Mouse (Mus musculus) forebrain, postnatal 0 days (tissue): ENCODE results near the gene Slc17a5. TPM values are rescaled to one million over a fixed set of nuclear protein-coding genes. Genes with fewer than 3 reads are reported as not detected.

ENCODE experiments used
- ATAC-seq: fragments of 200-750 bp; cut with Nextera tagmentation; 2 replicates; pipeline ENCODE4 v1.8.0; 2017; ENCODE audit warnings: mild to moderate bottlenecking, moderate library complexity
- DNase-seq: peaks from one replicate; pipeline ENCODE4 v3.0.0-alpha.2; 2015
- H3K27ac ChIP-seq: fragments of 300-500 bp; sonication (generic); 2 replicates; pipeline ENCODE4 v1.5.1; 2014; ENCODE audit warnings: low read depth, mild to moderate bottlenecking, antibody characterized with exemption, low read length, moderate library complexity, mixed read lengths
- H3K27me3 ChIP-seq: fragments of 300-500 bp; sonication (generic); 2 replicates; pipeline ENCODE4 v1.6.1; 2014; ENCODE audit warnings: mild to moderate bottlenecking, low read length, mixed read lengths; ENCODE audit not compliant: insufficient read depth
- H3K36me3 ChIP-seq: fragments of 300-500 bp; sonication (generic); 2 replicates; pipeline ENCODE4 v1.6.1; 2014; ENCODE audit warnings: mild to moderate bottlenecking, moderate library complexity; ENCODE audit not compliant: insufficient read depth
- H3K4me1 ChIP-seq: fragments of 300-500 bp; sonication (generic); 2 replicates; pipeline ENCODE4 v1.6.1; 2014; ENCODE audit warnings: antibody characterized with exemption; ENCODE audit not compliant: insufficient read depth
- H3K4me2 ChIP-seq: fragments of 300-500 bp; sonication (generic); 2 replicates; pipeline ENCODE4 v1.6.1; 2014; ENCODE audit warnings: low read depth, mild to moderate bottlenecking, moderate library complexity
- H3K4me3 ChIP-seq: fragments of 300-500 bp; sonication (generic); 2 replicates; pipeline ENCODE4 v1.5.1; 2014; ENCODE audit warnings: low read depth, low read length, mixed read lengths
- H3K9ac ChIP-seq: fragments of 300-500 bp; sonication (generic); 2 replicates; pipeline ENCODE4 v1.6.1; 2014; ENCODE audit warnings: mild to moderate bottlenecking
- H3K9me3 ChIP-seq: fragments of 300-500 bp; sonication (generic); 2 replicates; pipeline ENCODE4 v1.6.1; 2016; ENCODE audit warnings: low read length
- CTCF ChIP-seq: sonication (generic); IDR thresholded peaks from 2 replicates; pipeline ENCODE4 v1.5.1; 2016; ENCODE audit warnings: antibody characterized with exemption, control low read depth, low read depth
- WGBS: fragments of 180-500 bp; shearing (Covaris S2); extraction: QIAGEN DNeasy Blood & Tissue Kit; methylation state at CpG from one replicate; pipeline ENCODE4 v1.1.7; 2014; 5-methylcytosine and 5-hydroxymethylcytosine counted together
- polyA plus RNA-seq: library from polyadenylated mRNA; unstranded; fragments of >200 nt; fragmentation: Nextera tagmentation; extraction: Ambion mirVana; gene quantifications from 2 replicates; pipeline ENCODE4 v1.2.1, GENCODE M21; 2015
- total RNA-seq: library from RNA; depleted of rRNA; stranded (reverse); fragments of >200 nt; gene quantifications from 2 replicates; pipeline ENCODE4 v1.2.3, GENCODE M21; 2014

Gene Slc17a5
- total and polyA plus RNA-seq, 2 experiments from 2014 or later, result 11.1 to 16.1 TPM

GRCm38 (mm10) chr9:78558586-78559214, 29.1 kb downstream of the Slc17a5 start:
- no peaks in the 10 kb centered on the region for H3K27me3 ChIP-seq
- H3K9me3 ChIP-seq, result no peaks in the 10 kb centered on the region
- no peak for ATAC-seq
- no peak for DNase-seq
- no peak overlapping the region for H3K27ac ChIP-seq
- H3K4me3 ChIP-seq, result no peak overlapping the region
- H3K4me1 ChIP-seq, result no peaks in the 10 kb centered on the region
- no peak overlapping the region for H3K9ac ChIP-seq
- WGBS, result 81% methylated on average over 8 of the region's 8 CpGs
- no peak overlapping the region for H3K4me2 ChIP-seq
- H3K36me3 ChIP-seq, result peaks cover 17% of the 10 kb centered on the region
- TF ChIP-seq CTCF, result no peak

DNA sequence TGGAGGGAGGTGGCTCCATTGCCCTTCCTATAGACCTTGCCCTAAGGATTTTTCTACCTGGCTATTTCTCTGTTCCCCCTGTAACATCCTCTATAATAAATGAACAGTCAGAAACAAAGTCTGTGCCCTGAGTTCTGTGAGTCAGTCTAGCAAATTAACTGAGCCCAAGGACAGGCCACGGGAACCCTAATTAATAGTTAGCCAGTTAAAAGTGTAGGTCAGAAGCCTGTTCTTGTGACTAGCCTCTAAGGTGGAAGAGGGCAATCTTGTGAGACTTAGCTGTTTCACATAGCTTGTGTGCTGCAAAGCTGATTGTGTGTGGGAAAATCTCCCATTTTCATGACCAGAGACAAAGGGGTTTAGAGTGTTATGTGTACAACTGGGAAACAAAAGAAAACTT, 30.8 kb downstream of the Slc17a5 start:
- Histone ChIP-seq H3K4me3 (no peak overlapping the region), H3K9ac (no peak overlapping the region), H3K4me2 (no peak overlapping the region), H3K27ac (no peak overlapping the region), H3K4me1 (no peaks in the 10 kb centered on the region), H3K27me3 (no peaks in the 10 kb centered on the region), H3K9me3 (no peaks in the 10 kb centered on the region), H3K36me3 (peaks cover 17% of the 10 kb centered on the region)
- DNase-seq (no peak), ATAC-seq (no peak)
- TF ChIP-seq CTCF, result no peak
- WGBS, result 89% methylated on average over 1 of the region's 1 CpGs

GRCm38 (mm10) chr9:78552984-78553383, 34.9 kb downstream of the Slc17a5 start:
- no peak overlapping the region for H3K4me2 ChIP-seq
- 48% methylated on average over 12 of the region's 12 CpGs for WGBS
- no peak overlapping the region for H3K27ac ChIP-seq
- H3K27me3 ChIP-seq, result no peaks in the 10 kb centered on the region
- DNase-seq (peak; percentile 88), ATAC-seq (peak; percentile 59)
- H3K9ac ChIP-seq, result no peak overlapping the region
- no peaks in the 10 kb centered on the region for H3K9me3 ChIP-seq
- peak; percentile 87 for TF ChIP-seq CTCF
- peaks cover 14% of the 10 kb centered on the region for H3K36me3 ChIP-seq
- H3K4me3 ChIP-seq, result no peak overlapping the region
- H3K4me1 ChIP-seq, result no peaks in the 10 kb centered on the region

DNA sequence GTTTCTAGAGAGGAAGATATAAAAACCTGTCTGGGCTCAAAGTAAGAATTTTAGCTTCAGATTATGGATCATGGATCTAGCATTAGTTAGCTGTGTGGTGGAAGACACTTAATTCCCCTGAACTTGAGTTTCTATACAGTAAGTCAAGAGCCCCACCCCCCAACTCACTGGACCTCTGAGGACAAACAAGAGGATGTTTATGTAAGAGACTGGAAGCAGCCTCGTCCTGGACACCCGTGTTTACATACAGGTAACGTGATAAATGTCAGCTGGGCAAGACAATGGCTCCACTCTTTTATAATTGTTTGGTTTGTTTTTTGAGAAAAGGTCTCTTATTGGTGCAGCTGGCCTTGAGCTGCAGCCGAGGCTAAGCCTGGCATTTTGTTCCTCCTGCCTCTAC, 36.1 kb downstream of the Slc17a5 start:
- Histone ChIP-seq H3K4me3 (no peak overlapping the region), H3K27ac (no peak overlapping the region), H3K27me3 (no peaks in the 10 kb centered on the region), H3K36me3 (peaks cover 3% of the 10 kb centered on the region), H3K4me2 (no peak overlapping the region), H3K4me1 (no peaks in the 10 kb centered on the region), H3K9ac (no peak overlapping the region), H3K9me3 (no peaks in the 10 kb centered on the region)
- DNase-seq (no peak), ATAC-seq (no peak)
- TF ChIP-seq CTCF, result no peak
- 83% methylated on average over 4 of the region's 4 CpGs for WGBS

DNA sequence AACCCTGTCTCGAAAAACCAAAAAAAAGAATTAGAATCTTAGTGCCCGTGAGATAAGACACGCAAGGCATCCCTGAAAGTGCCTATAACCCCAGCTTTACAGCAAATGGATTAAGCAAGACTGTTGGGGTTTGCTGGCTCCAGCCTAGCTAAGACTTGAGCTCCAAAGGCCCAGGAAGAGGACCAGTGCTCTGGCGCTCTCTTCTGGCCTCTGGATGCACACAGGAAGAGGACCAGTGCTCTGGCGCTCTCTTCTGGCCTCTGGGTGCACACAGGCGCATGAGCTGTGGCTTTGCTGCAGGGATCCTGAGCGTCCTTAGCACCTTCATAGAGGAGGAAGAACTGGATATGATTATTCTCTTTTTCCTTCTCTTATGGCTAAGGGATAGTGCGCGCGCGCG, 40.1 kb downstream of the Slc17a5 start:
- peak; percentile 49 for TF ChIP-seq CTCF
- Histone ChIP-seq H3K9ac (no peak overlapping the region), H3K4me2 (no peak overlapping the region), H3K27me3 (no peaks in the 10 kb centered on the region), H3K36me3 (no peaks in the 10 kb centered on the region), H3K4me1 (no peaks in the 10 kb centered on the region), H3K9me3 (no peaks in the 10 kb centered on the region), H3K4me3 (no peak overlapping the region), H3K27ac (no peak overlapping the region)
- DNase-seq (no peak), ATAC-seq (peak; percentile 42; the same call in 1 of the 2 replicates)
- WGBS, result 87% methylated on average over 12 of the region's 12 CpGs

GRCm38 (mm10) chr9:78546944-78547343, 40.9 kb downstream of the Slc17a5 start:
- WGBS, result 43% methylated on average over 7 of the region's 7 CpGs
- Histone ChIP-seq H3K4me1 (no peaks in the 10 kb centered on the region), H3K4me3 (no peak overlapping the region), H3K27me3 (no peaks in the 10 kb centered on the region), H3K4me2 (no peak overlapping the region), H3K27ac (no peak overlapping the region), H3K9me3 (no peaks in the 10 kb centered on the region), H3K9ac (no peak overlapping the region), H3K36me3 (no peaks in the 10 kb centered on the region)
- ATAC-seq (peak; percentile 54), DNase-seq (peak; percentile 51)
- TF ChIP-seq CTCF, result no peak

GRCm38 (mm10) chr9:78541758-78542157, 46.1 kb downstream of the Slc17a5 start:
- Histone ChIP-seq H3K27ac (no peak overlapping the region), H3K4me1 (no peaks in the 10 kb centered on the region), H3K9me3 (no peaks in the 10 kb centered on the region), H3K4me3 (no peak overlapping the region), H3K36me3 (no peaks in the 10 kb centered on the region), H3K4me2 (no peak overlapping the region), H3K9ac (no peak overlapping the region), H3K27me3 (no peaks in the 10 kb centered on the region)
- ATAC-seq (no peak), DNase-seq (no peak)
- WGBS, result 93% methylated on average over 14 of the region's 14 CpGs
- TF ChIP-seq CTCF, result no peak
